Mouse (Mus musculus): Measurements from ENCODE around the gene Lrig1. TPM values are rescaled to one million over a fixed set of nuclear protein-coding genes. Genes with fewer than 3 reads are reported as not detected.

Gene Lrig1
- 10 to 100 TPM; 27.0 to 36.3 (median 32.2) TPM for total RNA-seq (2022)

- DNase-seq (ENCODE audit: low spot score), result peak; percentile 98
These were observed at the start of gene Lrig1 for GRCm38 (mm10) chr6:94700067-94700491. Lrig1 (minus strand) TSS chr6:94700158.

- DNase-seq (ENCODE audit: low spot score), result no peak
These were observed 49.7 kb upstream of the Lrig1 start for GRCm38 (mm10) chr6:94749626-94750025.

GRCm38 (mm10) chr6:94748361-94748760 is 48.4 kb upstream of the Lrig1 start:
- DNase-seq (ENCODE audit: low spot score), result no peak

- peak; percentile 34 for DNase-seq (ENCODE audit: low spot score)
These were observed 40.3 kb upstream of the Lrig1 start for GRCm38 (mm10) chr6:94740117-94740729.

- no peak for DNase-seq (ENCODE audit: low spot score)
These were observed 38.7 kb upstream of the Lrig1 start for GRCm38 (mm10) chr6:94738647-94739046.

GRCm38 (mm10) chr6:94733878-94734277 is 33.9 kb upstream of the Lrig1 start:
- no peak for DNase-seq (ENCODE audit: low spot score)

GRCm38 (mm10) chr6:94729847-94730246 is 29.9 kb upstream of the Lrig1 start:
- peak; percentile 31 for DNase-seq (ENCODE audit: low spot score)

GRCm38 (mm10) chr6:94729132-94729531 is 29.2 kb upstream of the Lrig1 start:
- DNase-seq (ENCODE audit: low spot score), result no peak

GRCm38 (mm10) chr6:94724612-94725011 is 24.7 kb upstream of the Lrig1 start:
- no peak for DNase-seq (ENCODE audit: low spot score)

- DNase-seq (ENCODE audit: low spot score), result no peak
These were observed 18.8 kb upstream of the Lrig1 start for GRCm38 (mm10) chr6:94718607-94719346.

- peak; percentile 41 for DNase-seq (ENCODE audit: low spot score)
These were observed 17.9 kb upstream of the Lrig1 start for GRCm38 (mm10) chr6:94717705-94718489.

GRCm38 (mm10) chr6:94715645-94715940 is 15.6 kb upstream of the Lrig1 start:
- DNase-seq (ENCODE audit: low spot score), result no peak

- no peak for DNase-seq (ENCODE audit: low spot score)
These were observed 15.1 kb upstream of the Lrig1 start for GRCm38 (mm10) chr6:94714815-94715644.

GRCm38 (mm10) chr6:94709832-94710231 is 9.9 kb upstream of the Lrig1 start:
- no peak for DNase-seq (ENCODE audit: low spot score)

GRCm38 (mm10) chr6:94709150-94709549 is 9.2 kb upstream of the Lrig1 start:
- no peak for DNase-seq (ENCODE audit: low spot score)

- DNase-seq (ENCODE audit: low spot score), result no peak
These were observed 7.3 kb upstream of the Lrig1 start for GRCm38 (mm10) chr6:94707254-94707653.

GRCm38 (mm10) chr6:94705931-94706330 is 6.0 kb upstream of the Lrig1 start:
- DNase-seq (ENCODE audit: low spot score), result no peak

GRCm38 (mm10) chr6:94702993-94703392 is 3.0 kb upstream of the Lrig1 start:
- DNase-seq (ENCODE audit: low spot score), result no peak

- DNase-seq (ENCODE audit: low spot score), result no peak
These were observed 1.1 kb upstream of the Lrig1 start for GRCm38 (mm10) chr6:94701071-94701470.

- DNase-seq (ENCODE audit: low spot score), result peak; percentile 80
These were observed 654 bp upstream of the Lrig1 start for GRCm38 (mm10) chr6:94700612-94701011.

GRCm38 (mm10) chr6:94699173-94699987 is 578 bp downstream of the Lrig1 start:
- DNase-seq (ENCODE audit: low spot score), result no peak
